Mouse (Mus musculus): ENCODE data around the gene Npas2.

GRCm38 (mm10) chr1:39336788-39337187 lies 143.3 kb downstream of the Npas2 start:
- TF ChIP-seq GABPA (IDR thresholded peaks at IDR 0.05; ENCODE audit: low read depth, low read length) (no peak), MAX (IDR thresholded peaks at IDR 0.05; ENCODE audit: low read length) (no peak), MAFK (IDR thresholded peaks at IDR 0.05; ENCODE audit: borderline replicate concordance, low read depth, low read length) (no peak), CTCF (IDR thresholded peaks at IDR 0.05 in 2 of 3, conservative IDR thresholded peaks at IDR 0.05 in 1 of 3; ENCODE audit: control insufficient read depth in 1 of 3, insufficient read depth in 1 of 3, low read depth in 2 of 3, low read length in 3 of 3, poor library complexity in 1 of 3, severe bottlenecking in 1 of 3) (no peak), NRF1 (IDR thresholded peaks at IDR 0.05; ENCODE audit: insufficient read depth, low read depth, low read length, poor library complexity, severe bottlenecking) (no peak), BHLHE40 (IDR thresholded peaks at IDR 0.05; ENCODE audit: borderline replicate concordance, low read depth, low read length) (no peak), TCF12 (IDR thresholded peaks at IDR 0.05; ENCODE audit: low read depth, low read length) (no peak), EP300 (IDR thresholded peaks at IDR 0.05; ENCODE audit: low read depth in 1 of 2, low read length in 2 of 2) (no peak), ZC3H11A (IDR thresholded peaks at IDR 0.05; ENCODE audit: low read depth, low read length) (no peak), POLR2A (IDR thresholded peaks at IDR 0.05; ENCODE audit: control insufficient read depth in 1 of 2, insufficient read depth in 1 of 2, low read depth in 1 of 2, low read length in 2 of 2, poor library complexity in 1 of 2) (no peak), USF1 (IDR thresholded peaks at IDR 0.05; ENCODE audit: low read depth, low read length) (no peak), TAL1 (IDR thresholded peaks at IDR 0.05; ENCODE audit: low read length) (no peak)

Data from MEL (cell line).